Mouse (Mus musculus): ENCODE data around the gene Lmx1b.

DNA sequence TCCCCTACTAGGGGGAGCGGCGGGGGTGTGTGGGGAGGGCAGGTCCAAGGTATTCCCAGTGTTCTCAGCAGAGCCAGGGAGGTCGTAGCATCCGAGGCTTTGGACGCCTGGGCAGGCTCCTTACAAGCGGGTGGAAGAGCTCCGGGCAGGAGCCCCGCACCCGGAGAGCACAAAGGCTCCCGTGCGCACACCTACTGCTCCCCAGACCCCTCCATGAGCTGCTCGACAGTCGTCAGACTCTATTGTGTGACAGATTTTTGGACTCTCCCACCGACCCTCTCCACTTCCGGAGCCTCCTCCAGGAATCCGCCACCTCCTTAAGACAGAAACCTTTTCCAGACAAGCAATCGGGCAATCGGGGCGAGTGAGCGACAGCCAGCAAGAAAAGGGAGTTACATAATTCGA, 4.2 kb downstream of the Lmx1b start:
- no peak for TF ChIP-seq CTCF (IDR thresholded peaks at IDR 0.05; ENCODE audit: low read depth)
- no peak for TF ChIP-seq EP300 (IDR thresholded peaks at IDR 0.05; ENCODE audit: low read depth)
